Mouse (Mus musculus): ENCODE measurements around the gene Ncoa5. TPM values are rescaled to one million over a fixed set of nuclear protein-coding genes. Genes with fewer than 3 reads are reported as not detected.

The Ncoa5 gene
- polyA plus RNA-seq, 1 experiment from 2014 or later: 64.9 TPM

DNA sequence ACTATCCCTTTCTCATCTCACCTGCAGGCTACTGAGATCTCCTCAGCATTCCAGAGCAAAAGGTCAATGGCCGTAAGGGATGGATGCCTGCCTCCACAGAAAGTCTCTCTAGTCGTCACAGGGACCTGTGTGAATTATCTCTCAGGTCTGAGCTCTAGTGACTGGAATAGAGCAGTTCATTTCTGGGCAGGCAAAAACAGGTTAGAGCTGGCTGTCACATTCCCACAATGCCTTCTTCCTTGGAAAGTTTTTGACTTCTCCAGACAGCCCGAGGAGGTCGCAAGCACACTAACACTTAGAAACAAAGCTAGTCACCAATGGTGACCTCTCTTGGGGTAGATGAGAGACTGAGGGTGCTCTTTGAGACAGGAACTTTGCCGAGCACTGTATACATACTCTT lies 7.5 kb upstream of the Ncoa5 start:
- no peaks in the 10 kb centered on the region for H3K4me1 ChIP-seq (ENCODE audit: control insufficient read depth, insufficient read depth, low read length)
- H3K27me3 ChIP-seq (ENCODE audit: control insufficient read depth, insufficient read depth, low read length): no peaks in the 10 kb centered on the region
- H3K9ac ChIP-seq (replicated peaks; ENCODE audit: low read length): no peak overlapping the region
- no peak overlapping the region for H3K4me2 ChIP-seq (ENCODE audit: low read depth, low read length)
- H3K36me3 ChIP-seq (replicated peaks; ENCODE audit: control insufficient read depth, insufficient read depth, low read depth, low read length): no peaks in the 10 kb centered on the region
- no peak for DNase-seq (ENCODE audit: low spot score)
- no peak for ATAC-seq (replicated peaks; ENCODE audit: insufficient number of reproducible peaks, low FRiP score, low TSS enrichment, low read depth)
- no peak overlapping the region for H3K27ac ChIP-seq (replicated peaks; ENCODE audit: low read depth, low read length)
- 70% methylated on average over 5 of the region's 5 CpGs for WGBS
- H3K9me3 ChIP-seq (replicated peaks; ENCODE audit: control insufficient read depth, low read length): no peaks in the 10 kb centered on the region
- no peak overlapping the region for H3K4me3 ChIP-seq (ENCODE audit: low read depth, low read length)

DNA sequence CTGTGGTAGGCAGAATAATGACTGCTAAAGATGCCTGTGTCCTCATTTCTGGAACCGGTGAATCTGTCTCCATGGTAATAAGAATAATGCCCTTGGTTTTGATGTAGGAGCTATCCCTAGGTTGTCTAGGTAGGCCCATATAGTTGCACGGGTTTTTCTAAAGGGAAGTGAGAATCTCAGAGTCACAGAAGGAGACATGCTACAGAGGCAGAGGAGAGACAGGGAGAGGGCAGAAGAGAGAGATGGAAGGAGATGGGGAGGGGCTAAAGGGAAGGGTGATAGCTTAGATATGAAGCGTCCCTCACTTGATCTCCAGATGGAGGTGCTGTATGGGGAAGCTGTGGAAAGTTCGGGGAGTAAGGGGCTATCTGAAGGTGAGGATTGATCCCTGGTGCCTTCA lies 2.7 kb upstream of the Ncoa5 start:
- no peak overlapping the region for H3K27ac ChIP-seq (replicated peaks; ENCODE audit: low read depth, low read length)
- WGBS: 65% methylated on average over 4 of the region's 4 CpGs
- no peaks in the 10 kb centered on the region for H3K36me3 ChIP-seq (replicated peaks; ENCODE audit: control insufficient read depth, insufficient read depth, low read depth, low read length)
- no peaks in the 10 kb centered on the region for H3K4me1 ChIP-seq (ENCODE audit: control insufficient read depth, insufficient read depth, low read length)
- H3K4me3 ChIP-seq (ENCODE audit: low read depth, low read length): no peak overlapping the region
- no peak for ATAC-seq (replicated peaks; ENCODE audit: insufficient number of reproducible peaks, low FRiP score, low TSS enrichment, low read depth)
- H3K27me3 ChIP-seq (ENCODE audit: control insufficient read depth, insufficient read depth, low read length): no peaks in the 10 kb centered on the region
- no peak for DNase-seq (ENCODE audit: low spot score)
- no peak overlapping the region for H3K9ac ChIP-seq (replicated peaks; ENCODE audit: low read length)
- H3K4me2 ChIP-seq (ENCODE audit: low read depth, low read length): no peak overlapping the region
- no peaks in the 10 kb centered on the region for H3K9me3 ChIP-seq (replicated peaks; ENCODE audit: control insufficient read depth, low read length)

DNA sequence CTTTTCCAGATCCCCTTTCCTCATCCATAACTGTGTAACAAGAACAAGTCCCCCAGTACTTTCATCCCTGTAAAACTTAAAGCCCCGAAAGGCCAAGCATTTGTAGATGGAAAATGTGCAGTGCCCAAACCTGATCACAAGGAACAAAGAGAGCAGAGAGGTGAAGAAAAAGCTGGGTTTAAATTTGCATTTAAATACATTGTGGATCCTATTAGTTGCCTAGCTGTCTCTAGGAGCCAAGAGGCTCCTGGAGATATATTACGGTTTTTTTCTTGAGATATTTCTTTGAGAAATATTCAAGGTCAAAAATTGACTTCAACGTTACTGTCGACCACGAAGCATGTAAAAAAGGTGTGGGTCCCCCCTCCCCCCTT lies 378 bp upstream of the Ncoa5 start:
- DNase-seq (ENCODE audit: low spot score): no peak
- no peaks in the 10 kb centered on the region for H3K36me3 ChIP-seq (replicated peaks; ENCODE audit: control insufficient read depth, insufficient read depth, low read depth, low read length)
- H3K9me3 ChIP-seq (replicated peaks; ENCODE audit: control insufficient read depth, low read length): no peaks in the 10 kb centered on the region
- WGBS: 38% methylated on average over 5 of the region's 5 CpGs
- no peaks in the 10 kb centered on the region for H3K27me3 ChIP-seq (ENCODE audit: control insufficient read depth, insufficient read depth, low read length)
- no peak overlapping the region for H3K9ac ChIP-seq (replicated peaks; ENCODE audit: low read length)
- no peak for ATAC-seq (replicated peaks; ENCODE audit: insufficient number of reproducible peaks, low FRiP score, low TSS enrichment, low read depth)
- no peak overlapping the region; the same call in 1 of the 2 replicates for H3K4me3 ChIP-seq (ENCODE audit: low read depth, low read length)
- no peaks in the 10 kb centered on the region for H3K4me1 ChIP-seq (ENCODE audit: control insufficient read depth, insufficient read depth, low read length)
- H3K27ac ChIP-seq (replicated peaks; ENCODE audit: low read depth, low read length): no peak overlapping the region; the same call in 1 of the 2 replicates
- no peak overlapping the region for H3K4me2 ChIP-seq (ENCODE audit: low read depth, low read length)

DNA sequence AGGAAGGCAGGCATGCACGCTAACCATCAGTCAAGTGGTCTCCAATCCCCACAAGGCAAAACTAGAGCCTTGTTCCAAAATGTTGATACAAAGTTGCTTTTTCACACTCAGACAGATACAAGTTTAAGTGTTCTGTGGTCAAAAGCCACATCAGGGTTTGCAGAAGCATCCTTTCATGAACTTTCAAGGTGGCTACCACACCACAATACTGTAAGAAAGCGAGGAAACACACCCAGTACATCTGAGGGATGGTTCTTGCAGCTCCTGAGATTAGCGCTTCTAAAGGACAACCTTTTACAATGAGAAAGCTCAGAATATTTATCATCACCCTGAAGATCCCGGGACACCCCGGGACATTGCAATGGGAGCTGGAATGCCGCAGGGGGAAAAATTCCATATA lies 1.4 kb downstream of the Ncoa5 start:
- no peaks in the 10 kb centered on the region for H3K36me3 ChIP-seq (replicated peaks; ENCODE audit: control insufficient read depth, insufficient read depth, low read depth, low read length)
- H3K27me3 ChIP-seq (ENCODE audit: control insufficient read depth, insufficient read depth, low read length): no peaks in the 10 kb centered on the region
- peak overlapping the region; percentile 98 for H3K4me3 ChIP-seq (ENCODE audit: low read depth, low read length)
- no peaks in the 10 kb centered on the region for H3K4me1 ChIP-seq (ENCODE audit: control insufficient read depth, insufficient read depth, low read length)
- ATAC-seq (replicated peaks; ENCODE audit: insufficient number of reproducible peaks, low FRiP score, low TSS enrichment, low read depth) (no peak), DNase-seq (ENCODE audit: low spot score) (no peak)
- H3K4me2 ChIP-seq (ENCODE audit: low read depth, low read length): peak overlapping the region; percentile 80
- 49% methylated on average over 6 of the region's 6 CpGs for WGBS
- H3K9me3 ChIP-seq (replicated peaks; ENCODE audit: control insufficient read depth, low read length): no peaks in the 10 kb centered on the region
- no peak overlapping the region for H3K27ac ChIP-seq (replicated peaks; ENCODE audit: low read depth, low read length)
- H3K9ac ChIP-seq (replicated peaks; ENCODE audit: low read length): peak overlapping the region; percentile 99; the same call in 1 of the 2 replicates

DNA sequence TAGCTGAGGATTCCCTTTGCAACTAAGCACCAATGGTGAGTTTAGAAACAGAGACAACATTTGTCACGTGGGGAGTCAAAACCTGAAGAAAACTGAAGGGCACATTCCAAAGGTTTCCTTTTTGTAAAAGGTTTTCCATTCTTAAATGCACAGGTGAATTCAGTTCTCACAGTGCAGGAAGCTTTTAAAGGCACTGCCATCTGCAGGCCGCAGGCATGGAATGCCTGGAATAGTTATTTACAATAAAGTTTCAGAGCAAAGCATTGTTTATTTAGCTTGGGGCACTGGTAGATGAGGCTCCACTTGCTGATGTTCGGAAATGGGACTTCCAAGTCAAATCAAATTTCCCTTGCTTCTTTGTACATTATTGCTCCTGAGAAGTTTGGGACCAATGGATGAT lies 2.1 kb downstream of the Ncoa5 start:
- ATAC-seq (replicated peaks; ENCODE audit: insufficient number of reproducible peaks, low FRiP score, low TSS enrichment, low read depth): no peak
- H3K27me3 ChIP-seq (ENCODE audit: control insufficient read depth, insufficient read depth, low read length): no peaks in the 10 kb centered on the region
- 57% methylated on average over 3 of the region's 3 CpGs for WGBS
- no peaks in the 10 kb centered on the region for H3K4me1 ChIP-seq (ENCODE audit: control insufficient read depth, insufficient read depth, low read length)
- no peak overlapping the region for H3K4me3 ChIP-seq (ENCODE audit: low read depth, low read length)
- no peak overlapping the region for H3K9ac ChIP-seq (replicated peaks; ENCODE audit: low read length)
- no peak overlapping the region for H3K4me2 ChIP-seq (ENCODE audit: low read depth, low read length)
- H3K9me3 ChIP-seq (replicated peaks; ENCODE audit: control insufficient read depth, low read length): no peaks in the 10 kb centered on the region
- DNase-seq (ENCODE audit: low spot score): no peak
- H3K27ac ChIP-seq (replicated peaks; ENCODE audit: low read depth, low read length): no peak overlapping the region
- H3K36me3 ChIP-seq (replicated peaks; ENCODE audit: control insufficient read depth, insufficient read depth, low read depth, low read length): no peaks in the 10 kb centered on the region

DNA sequence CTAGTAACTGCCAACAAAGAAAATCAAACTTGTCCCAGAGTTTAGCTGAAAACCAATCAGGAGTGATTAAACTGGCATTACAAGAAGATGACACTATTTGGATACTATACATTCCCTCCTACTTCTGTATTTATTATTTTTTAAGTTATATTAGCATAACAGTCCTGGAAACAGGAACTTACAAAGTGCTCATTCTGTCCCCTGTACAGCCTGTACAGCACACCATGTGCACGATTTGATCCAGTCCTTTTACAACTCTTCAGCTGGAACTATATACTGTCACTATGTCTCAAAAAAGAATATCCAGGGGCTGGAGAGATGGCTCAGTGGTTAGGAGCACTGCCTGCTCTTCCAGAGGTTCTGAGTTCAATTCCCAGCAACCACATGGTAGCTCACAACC lies 7.5 kb downstream of the Ncoa5 start:
- no peak for ATAC-seq (replicated peaks; ENCODE audit: insufficient number of reproducible peaks, low FRiP score, low TSS enrichment, low read depth)
- H3K9ac ChIP-seq (replicated peaks; ENCODE audit: low read length): no peak overlapping the region
- no peak overlapping the region for H3K4me3 ChIP-seq (ENCODE audit: low read depth, low read length)
- H3K4me1 ChIP-seq (ENCODE audit: control insufficient read depth, insufficient read depth, low read length): no peaks in the 10 kb centered on the region
- no peak overlapping the region for H3K4me2 ChIP-seq (ENCODE audit: low read depth, low read length)
- 83% methylated on average over 1 of the region's 1 CpGs for WGBS
- no peak overlapping the region for H3K27ac ChIP-seq (replicated peaks; ENCODE audit: low read depth, low read length)
- H3K36me3 ChIP-seq (replicated peaks; ENCODE audit: control insufficient read depth, insufficient read depth, low read depth, low read length): no peaks in the 10 kb centered on the region
- no peak for DNase-seq (ENCODE audit: low spot score)
- H3K9me3 ChIP-seq (replicated peaks; ENCODE audit: control insufficient read depth, low read length): no peaks in the 10 kb centered on the region
- no peaks in the 10 kb centered on the region for H3K27me3 ChIP-seq (ENCODE audit: control insufficient read depth, insufficient read depth, low read length)

DNA sequence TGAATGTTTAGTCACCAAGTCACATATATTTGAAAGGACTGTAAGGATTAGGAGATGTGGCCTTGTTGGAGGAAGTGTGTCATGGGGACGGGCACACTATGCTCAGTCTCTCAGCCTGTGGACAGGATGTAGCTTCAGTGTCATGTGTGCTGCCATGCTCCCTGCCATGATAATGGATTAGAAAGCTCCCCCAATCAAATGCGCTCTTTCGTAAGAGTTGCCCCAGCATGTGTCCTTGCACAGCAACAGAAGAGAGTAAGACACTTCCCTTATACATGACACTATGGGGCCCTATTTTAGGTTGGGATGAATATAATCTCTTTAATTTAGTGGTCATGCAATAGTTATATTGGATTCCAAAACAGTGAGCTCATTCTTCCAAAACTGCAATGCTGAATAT lies 14.2 kb downstream of the Ncoa5 start:
- no peak overlapping the region for H3K9ac ChIP-seq (replicated peaks; ENCODE audit: low read length)
- no peak for DNase-seq (ENCODE audit: low spot score)
- 95% methylated on average over 3 of the region's 3 CpGs for WGBS
- H3K27ac ChIP-seq (replicated peaks; ENCODE audit: low read depth, low read length): no peak overlapping the region
- no peak overlapping the region for H3K4me2 ChIP-seq (ENCODE audit: low read depth, low read length)
- no peak overlapping the region for H3K4me3 ChIP-seq (ENCODE audit: low read depth, low read length)
- H3K4me1 ChIP-seq (ENCODE audit: control insufficient read depth, insufficient read depth, low read length): no peaks in the 10 kb centered on the region
- H3K9me3 ChIP-seq (replicated peaks; ENCODE audit: control insufficient read depth, low read length): no peaks in the 10 kb centered on the region
- no peaks in the 10 kb centered on the region for H3K36me3 ChIP-seq (replicated peaks; ENCODE audit: control insufficient read depth, insufficient read depth, low read depth, low read length)
- ATAC-seq (replicated peaks; ENCODE audit: insufficient number of reproducible peaks, low FRiP score, low TSS enrichment, low read depth): no peak
- H3K27me3 ChIP-seq (ENCODE audit: control insufficient read depth, insufficient read depth, low read length): no peaks in the 10 kb centered on the region

DNA sequence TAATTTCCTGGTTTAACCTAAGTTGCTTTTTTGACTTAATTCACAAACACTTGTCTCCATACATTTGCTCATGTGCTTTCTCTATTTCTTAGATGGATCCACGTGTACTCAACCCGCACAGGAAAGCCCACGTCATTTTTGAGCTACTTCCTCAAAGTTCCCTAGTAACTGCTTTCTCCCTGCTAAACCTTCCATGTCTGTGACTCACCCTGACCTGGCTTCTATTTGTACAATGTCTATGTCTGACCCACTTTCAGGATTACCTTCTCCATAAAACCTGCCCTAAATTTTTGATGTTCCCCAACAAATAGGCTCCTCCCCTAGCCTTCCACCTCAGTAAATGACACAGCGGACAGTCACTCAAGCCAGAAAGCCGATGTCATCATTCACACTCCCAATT lies 19.7 kb downstream of the Ncoa5 start:
- no peak overlapping the region for H3K4me3 ChIP-seq (ENCODE audit: low read depth, low read length)
- no peak overlapping the region for H3K4me2 ChIP-seq (ENCODE audit: low read depth, low read length)
- ATAC-seq (replicated peaks; ENCODE audit: insufficient number of reproducible peaks, low FRiP score, low TSS enrichment, low read depth) (no peak), DNase-seq (ENCODE audit: low spot score) (no peak)
- H3K4me1 ChIP-seq (ENCODE audit: control insufficient read depth, insufficient read depth, low read length): no peaks in the 10 kb centered on the region
- H3K9ac ChIP-seq (replicated peaks; ENCODE audit: low read length): no peak overlapping the region
- WGBS: 93% methylated on average over 5 of the region's 5 CpGs
- no peaks in the 10 kb centered on the region for H3K9me3 ChIP-seq (replicated peaks; ENCODE audit: control insufficient read depth, low read length)
- H3K27me3 ChIP-seq (ENCODE audit: control insufficient read depth, insufficient read depth, low read length): no peaks in the 10 kb centered on the region
- peaks cover 2% of the 10 kb centered on the region; the same call in 1 of the 2 replicates for H3K36me3 ChIP-seq (replicated peaks; ENCODE audit: control insufficient read depth, insufficient read depth, low read depth, low read length)
- H3K27ac ChIP-seq (replicated peaks; ENCODE audit: low read depth, low read length): no peak overlapping the region

All from embryonic facial prominence, embryonic 11.5 days (tissue).